Mouse (Mus musculus) testis, adult 2 months (tissue): Measurements from ENCODE around the gene Tnfaip1.

Source experiments
- CTCF ChIP-seq: fragments of 200-500 bp; IDR thresholded peaks from 2 replicates; pipeline ENCODE4 v1.5.1; 2012; ENCODE audit warnings: low read depth, mild to moderate bottlenecking, inconsistent platforms, low read length, moderate library complexity; ENCODE audit not compliant: control insufficient read depth, insufficient read depth, insufficient replicate concordance
- POLR2A ChIP-seq: fragments of 200-500 bp; IDR thresholded peaks from 2 replicates; pipeline ENCODE4 v1.6.1; 2012; ENCODE audit warnings: low read depth, mild to moderate bottlenecking, inconsistent platforms, low read length, moderate library complexity; ENCODE audit not compliant: control insufficient read depth

DNA sequence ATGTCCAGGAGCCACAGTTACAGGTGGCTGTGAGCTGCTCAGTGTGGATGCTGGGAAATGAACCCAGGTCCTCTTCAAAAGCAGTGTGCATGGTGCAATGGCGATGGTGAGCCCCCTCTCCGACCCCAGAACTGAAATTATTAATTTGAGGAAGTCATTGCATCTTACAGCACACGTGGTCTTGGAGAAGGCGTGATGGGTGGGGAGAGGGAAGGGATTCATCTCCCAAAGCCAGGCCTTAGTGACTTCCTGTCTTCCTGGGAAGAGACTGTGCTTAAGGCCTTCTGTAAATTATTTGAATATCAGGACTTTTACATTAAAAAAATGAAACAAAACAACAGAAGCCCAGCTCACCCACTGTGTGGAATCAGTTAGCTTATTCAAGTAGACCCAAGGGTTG, 19.9 kb upstream of the Tnfaip1 start:
- TF ChIP-seq POLR2A (no peak), CTCF (no peak)
